In genomic region chr11:72940208-72941143, GRCm38 (mm10) we compare ENCODE assay signal across 8 mouse cellular contexts. TPM values are rescaled to one million over a fixed set of nuclear protein-coding genes. Genes with fewer than 3 reads are reported as not detected.
DNase-seq lines count a peak whose midpoint lies in the region; ATAC-seq and TF ChIP-seq lines count a peak whose summit lies in the region.

No protein-coding gene starts in this region.

- no peaks in the 10 kb centered on the region for H3K36me3 ChIP-seq in forebrain, embryonic 11.5 days (ENCODE audit: control insufficient read depth, insufficient read depth, low read length)
- H3K36me3 ChIP-seq in hindbrain, embryonic 15.5 days, result no peaks in the 10 kb centered on the region
- no peaks in the 10 kb centered on the region for H3K36me3 ChIP-seq in liver, postnatal 0 days (replicated peaks; ENCODE audit: insufficient read depth, low read length)
- no peaks in the 10 kb centered on the region for H3K36me3 ChIP-seq in neural tube, embryonic 12.5 days

- WGBS in forebrain, embryonic 11.5 days, result 29% methylated on average over 20 of the region's 20 CpGs
- WGBS in hindbrain, embryonic 15.5 days, result 35% methylated on average over 20 of the region's 20 CpGs
- WGBS in liver, postnatal 0 days (ENCODE audit: insufficient replicate concordance), result 31% methylated on average over 20 of the region's 20 CpGs
- WGBS in neural tube, embryonic 12.5 days, result 51% methylated on average over 20 of the region's 20 CpGs

- no peaks in the 10 kb centered on the region for H3K27me3 ChIP-seq in forebrain, embryonic 11.5 days (ENCODE audit: control insufficient read depth, insufficient read depth, low read length)
- H3K27me3 ChIP-seq in hindbrain, embryonic 15.5 days, result no peaks in the 10 kb centered on the region
- no peaks in the 10 kb centered on the region for H3K27me3 ChIP-seq in liver, postnatal 0 days (ENCODE audit: insufficient read depth, low read length)
- H3K27me3 ChIP-seq in neural tube, embryonic 12.5 days (replicated peaks), result no peaks in the 10 kb centered on the region

- no peaks in the 10 kb centered on the region for H3K9me3 ChIP-seq in forebrain, embryonic 11.5 days (ENCODE audit: control insufficient read depth, low read length)
- H3K9me3 ChIP-seq in hindbrain, embryonic 15.5 days, result no peaks in the 10 kb centered on the region
- no peaks in the 10 kb centered on the region for H3K9me3 ChIP-seq in liver, postnatal 0 days (ENCODE audit: low read length)
- no peaks in the 10 kb centered on the region for H3K9me3 ChIP-seq in neural tube, embryonic 12.5 days

- 0 out of 2 replicates have a peak, but pooled peaks cover 2% of the 10 kb centered on the region for H3K4me1 ChIP-seq in forebrain, embryonic 11.5 days (replicated peaks; ENCODE audit: control insufficient read depth, insufficient read depth, low read length)
- H3K4me1 ChIP-seq in hindbrain, embryonic 15.5 days (replicated peaks), result no peaks in the 10 kb centered on the region; the same call in 1 of the 2 replicates
- H3K4me1 ChIP-seq in liver, postnatal 0 days (ENCODE audit: insufficient read depth), result peaks cover 14% of the 10 kb centered on the region
- peaks cover 5% of the 10 kb centered on the region; the same call in 1 of the 2 replicates for H3K4me1 ChIP-seq in neural tube, embryonic 12.5 days

- peak; percentile 56 for ATAC-seq in forebrain, embryonic 11.5 days (replicated peaks; ENCODE audit: low FRiP score)
- ATAC-seq in hindbrain, embryonic 15.5 days (ENCODE audit: low FRiP score, low read depth), result no peak
- no peak for ATAC-seq in liver, postnatal 0 days
- no peak for ATAC-seq in neural tube, embryonic 12.5 days (ENCODE audit: low FRiP score, low read depth)

- peak; percentile 86 for TF ChIP-seq CTCF in liver, postnatal 0 days (IDR thresholded peaks at IDR 0.05; ENCODE audit: low read depth)

- peak; percentile 32 for DNase-seq in layer of hippocampus, adult 11-12 months (ENCODE audit: low spot score)
- no peak for DNase-seq in layer of hippocampus, postnatal 36 days
- peak; percentile 35 for DNase-seq in T-cell, adult 2 months (ENCODE audit: low spot score)
- DNase-seq in forebrain, embryonic 11.5 days (ENCODE audit: low spot score), result peak; percentile 69
- no peak for DNase-seq in liver, postnatal 0 days
- no peak for DNase-seq in right cerebral cortex, postnatal 36 days (ENCODE audit: low spot score in 2 of 2)

- H3K9ac ChIP-seq in forebrain, embryonic 11.5 days (ENCODE audit: low read length), result peak overlapping the region; percentile 14; the same call in 1 of the 2 replicates
- H3K9ac ChIP-seq in hindbrain, embryonic 15.5 days, result no peak overlapping the region
- H3K9ac ChIP-seq in liver, postnatal 0 days (replicated peaks), result 0 out of 2 replicates have a peak overlapping the region, but pooled peaks have one; percentile 31
- no peak overlapping the region for H3K9ac ChIP-seq in neural tube, embryonic 12.5 days

- peak overlapping the region; percentile 42 for H3K4me2 ChIP-seq in forebrain, embryonic 11.5 days (ENCODE audit: low read depth, low read length, severe bottlenecking)
- H3K4me2 ChIP-seq in hindbrain, embryonic 15.5 days, result peak overlapping the region; percentile 28
- H3K4me2 ChIP-seq in liver, postnatal 0 days (ENCODE audit: low read depth, low read length), result peak overlapping the region; percentile 38
- H3K4me2 ChIP-seq in neural tube, embryonic 12.5 days (replicated peaks), result peak overlapping the region; percentile 12

- H3K27ac ChIP-seq in forebrain, embryonic 11.5 days (ENCODE audit: low read depth, low read length), result no peak overlapping the region
- H3K27ac ChIP-seq in hindbrain, embryonic 15.5 days (replicated peaks), result no peak overlapping the region
- H3K27ac ChIP-seq in liver, postnatal 0 days (ENCODE audit: low read depth), result no peak overlapping the region
- H3K27ac ChIP-seq in neural tube, embryonic 12.5 days, result no peak overlapping the region

- TF ChIP-seq EP300 in liver, postnatal 0 days (IDR thresholded peaks at IDR 0.05; ENCODE audit: low read depth), result no peak

- H3K4me3 ChIP-seq in forebrain, embryonic 11.5 days (ENCODE audit: low read depth, low read length), result peak overlapping the region; percentile 23
- peak overlapping the region; percentile 17 for H3K4me3 ChIP-seq in hindbrain, embryonic 15.5 days
- H3K4me3 ChIP-seq in liver, postnatal 0 days (ENCODE audit: low read depth, low read length), result peak overlapping the region; percentile 45
- no peak overlapping the region for H3K4me3 ChIP-seq in neural tube, embryonic 12.5 days

RNA-seq across cellular contexts. Expression of gene Atp2a3, which starts 20.5 kb away (rescaled TPM):
- 1 to 10 TPM; 4.3 to 5.7 TPM for total RNA-seq in layer of hippocampus, postnatal 36 days (2021)
- polyA plus RNA-seq in forebrain, embryonic 11.5 days (2014; fragmentation: Nextera tagmentation; extraction: Ambion mirVana), result 0.73 and 1.3 TPM in 2 replicates
- 1.6 and 2.5 TPM in 2 replicates for polyA plus RNA-seq in hindbrain, embryonic 15.5 days (2015; fragmentation: Nextera tagmentation; extraction: Ambion mirVana)
- polyA plus RNA-seq in liver, postnatal 0 days (2015; fragmentation: Nextera tagmentation; extraction: Ambion mirVana), result 13.5 and 14.6 TPM in 2 replicates
- 1.2 and 1.3 TPM in 2 replicates for polyA plus RNA-seq in neural tube, embryonic 12.5 days (2016; fragmentation: Nextera tagmentation; extraction: Ambion mirVana)

RNA-seq across cellular contexts. Expression of gene P2rx1, which starts 58.4 kb away (rescaled TPM):
- total RNA-seq in layer of hippocampus, postnatal 36 days (2021), result under 1 TPM; 0.46 to 0.62 TPM
- 1.1 and 1.6 TPM in 2 replicates for polyA plus RNA-seq in forebrain, embryonic 11.5 days (2014; fragmentation: Nextera tagmentation; extraction: Ambion mirVana)
- polyA plus RNA-seq in hindbrain, embryonic 15.5 days (2015; fragmentation: Nextera tagmentation; extraction: Ambion mirVana), result 0.39 and 0.73 TPM in 2 replicates
- polyA plus RNA-seq in liver, postnatal 0 days (2015; fragmentation: Nextera tagmentation; extraction: Ambion mirVana), result 7.0 and 7.9 TPM in 2 replicates
- 1.4 TPM in 2 replicates for polyA plus RNA-seq in neural tube, embryonic 12.5 days (2016; fragmentation: Nextera tagmentation; extraction: Ambion mirVana)

Comparison
In these comparisons a context has a peak if more than half of its experiments do, and no peak if none do; other contexts are left out.
1. DNase-seq: peak in layer of hippocampus, adult 11-12 months (single experiment), T-cell, adult 2 months (single experiment) and forebrain, embryonic 11.5 days (single experiment); none in layer of hippocampus, postnatal 36 days (0 of 2), liver, postnatal 0 days (single experiment) and right cerebral cortex, postnatal 36 days (0 of 2).
2. H3K9ac ChIP-seq: peak in forebrain, embryonic 11.5 days (single experiment) and liver, postnatal 0 days (single experiment); none in hindbrain, embryonic 15.5 days (single experiment) and neural tube, embryonic 12.5 days (single experiment).
3. Peak in every context shown above with its lines, with median percentiles within 50 percentile points of each other: H3K4me2 ChIP-seq.